Mouse (Mus musculus) kidney, embryonic 15.5 days (tissue): ENCODE results near the gene Macrod1. TPM values are rescaled to one million over a fixed set of nuclear protein-coding genes. Genes with fewer than 3 reads are reported as not detected.

ENCODE experiments used
- ATAC-seq: fragments of 200-750 bp; cut with Nextera tagmentation; replicated peaks from 2 replicates; pipeline ENCODE4 v1.8.0; 2017; ENCODE audit warnings: moderate TSS enrichment; ENCODE audit not compliant: low FRiP score
- H3K27ac ChIP-seq: fragments of 300-500 bp; sonication (generic); 2 replicates; pipeline ENCODE4 v1.5.1; 2015; ENCODE audit warnings: mild to moderate bottlenecking, inconsistent platforms
- H3K27me3 ChIP-seq: fragments of 300-500 bp; sonication (generic); 2 replicates; pipeline ENCODE4 v1.6.1; 2015; ENCODE audit warnings: inconsistent platforms
- H3K36me3 ChIP-seq: fragments of 300-500 bp; sonication (generic); 2 replicates; pipeline ENCODE4 v1.6.1; 2015; ENCODE audit warnings: inconsistent platforms
- H3K4me1 ChIP-seq: fragments of 300-500 bp; sonication (generic); 2 replicates; pipeline ENCODE4 v1.6.1; 2015; ENCODE audit warnings: inconsistent platforms
- H3K4me2 ChIP-seq: fragments of 300-500 bp; sonication (generic); 2 replicates; pipeline ENCODE4 v1.6.1; 2015; ENCODE audit warnings: moderate library complexity, mild to moderate bottlenecking, inconsistent platforms
- H3K4me3 ChIP-seq: fragments of 300-500 bp; sonication (generic); replicated peaks from 2 replicates; pipeline ENCODE4 v1.5.1; 2015; ENCODE audit warnings: mild to moderate bottlenecking, inconsistent platforms
- H3K9ac ChIP-seq: fragments of 300-500 bp; sonication (generic); 2 replicates; pipeline ENCODE4 v1.6.1; 2015; ENCODE audit warnings: mild to moderate bottlenecking, inconsistent platforms
- H3K9me3 ChIP-seq: fragments of 300-500 bp; sonication (generic); replicated peaks from 2 replicates; pipeline ENCODE4 v1.6.1; 2016; ENCODE audit warnings: inconsistent platforms
- WGBS: fragments of 180-500 bp; shearing (Covaris S2); methylation state at CpG from one replicate; pipeline ENCODE4 v1.1.7; 2015; ENCODE audit warnings: mixed read lengths; 5-methylcytosine and 5-hydroxymethylcytosine counted together
- polyA plus RNA-seq: library from polyadenylated mRNA; unstranded; fragments of >200 nt; fragmentation: Nextera tagmentation; extraction: Ambion mirVana; gene quantifications from 2 replicates; pipeline ENCODE4 v1.2.1, GENCODE M21; 2015

The Macrod1 gene
- polyA plus RNA-seq, 1 experiment from 2014 or later, result 13.9 TPM

DNA sequence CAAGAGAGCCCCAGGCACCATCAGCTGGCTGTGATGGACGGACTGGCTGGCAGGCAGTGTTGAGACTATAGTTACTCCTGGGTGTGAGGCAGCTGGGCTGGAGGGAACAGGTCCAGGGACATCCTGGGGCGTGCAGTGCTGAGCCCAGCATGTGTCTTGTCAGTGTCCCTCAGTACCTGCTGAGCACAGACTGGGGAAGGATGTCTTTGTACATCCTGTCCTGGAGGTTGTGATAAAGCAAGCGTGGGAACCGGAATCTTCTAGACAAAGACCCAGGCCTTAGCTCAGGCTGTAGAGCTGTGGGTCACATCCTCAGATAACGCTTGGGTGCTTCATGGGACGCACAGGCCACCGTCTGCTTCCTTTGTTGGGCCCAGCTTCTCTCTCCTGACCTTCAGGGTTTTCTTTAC, 33.2 kb downstream of the Macrod1 start:
- ATAC-seq, result no peak
- H3K27me3 ChIP-seq, result peaks cover 72% of the 10 kb centered on the region
- H3K36me3 ChIP-seq, result no peaks in the 10 kb centered on the region
- H3K9ac ChIP-seq, result no peak overlapping the region
- no peaks in the 10 kb centered on the region for H3K9me3 ChIP-seq
- peaks cover 61% of the 10 kb centered on the region for H3K4me1 ChIP-seq
- no peak overlapping the region for H3K4me2 ChIP-seq
- 0 out of 2 replicates have a peak overlapping the region, but pooled peaks have one; percentile 27 for H3K27ac ChIP-seq
- H3K4me3 ChIP-seq, result no peak overlapping the region
- 71% methylated on average over 7 of the region's 7 CpGs for WGBS

DNA sequence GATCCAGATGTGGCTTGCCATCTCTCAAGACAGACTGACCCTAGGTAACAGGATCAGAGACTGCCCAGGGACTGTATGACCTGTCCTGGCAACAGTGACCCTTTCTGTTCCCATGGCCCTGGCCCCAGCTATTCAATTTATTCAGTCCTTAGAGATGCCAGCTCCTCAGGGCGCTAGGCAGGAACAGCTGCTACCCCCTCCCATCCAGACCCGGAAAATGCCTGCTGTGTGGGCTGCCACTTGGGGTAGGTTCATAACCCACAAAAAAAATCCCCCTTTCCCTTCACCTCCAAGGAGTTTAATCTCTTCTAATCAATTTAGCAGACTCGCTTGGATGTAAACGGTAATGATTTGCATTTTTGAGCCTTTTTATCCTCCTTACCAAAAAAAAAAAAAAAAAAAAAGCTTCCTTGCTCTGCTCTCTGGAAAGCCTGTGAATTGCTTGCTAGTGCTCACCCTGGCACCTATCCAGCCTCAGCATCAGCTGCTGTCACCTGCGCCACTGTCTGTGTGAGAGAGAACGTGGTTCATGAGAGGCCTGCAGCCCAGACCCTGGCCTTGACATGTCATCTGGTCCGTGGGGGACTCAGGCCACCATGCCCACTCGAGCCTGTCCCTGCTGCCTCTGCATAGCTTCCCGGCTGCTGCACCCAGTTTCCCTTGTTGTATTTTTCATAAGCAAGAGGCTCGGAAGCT, 33.9 kb downstream of the Macrod1 start:
- no peak overlapping the region for H3K9ac ChIP-seq
- H3K9me3 ChIP-seq, result no peaks in the 10 kb centered on the region
- H3K4me1 ChIP-seq, result peaks cover 54% of the 10 kb centered on the region
- H3K4me3 ChIP-seq, result no peak overlapping the region
- peak overlapping the region; percentile 30; the same call in 1 of the 2 replicates for H3K27ac ChIP-seq
- H3K4me2 ChIP-seq, result no peak overlapping the region
- no peak for ATAC-seq
- peaks cover 72% of the 10 kb centered on the region for H3K27me3 ChIP-seq
- 37% methylated on average over 10 of the region's 10 CpGs for WGBS
- H3K36me3 ChIP-seq, result no peaks in the 10 kb centered on the region

- Histone ChIP-seq H3K36me3 (no peaks in the 10 kb centered on the region), H3K27ac (peak overlapping the region; percentile 30; the same call in 1 of the 2 replicates), H3K9me3 (no peaks in the 10 kb centered on the region), H3K4me1 (peaks cover 62% of the 10 kb centered on the region), H3K9ac (no peak overlapping the region), H3K27me3 (peaks cover 72% of the 10 kb centered on the region), H3K4me3 (no peak overlapping the region), H3K4me2 (no peak overlapping the region)
- WGBS, result 73% methylated on average over 10 of the region's 10 CpGs
- ATAC-seq, result peak; percentile 41; the same call in 1 of the 2 replicates
Measured at GRCm38 (mm10) chr19:7091448-7092050, 34.9 kb downstream of the Macrod1 start.

- Histone ChIP-seq H3K27me3 (peaks cover 73% of the 10 kb centered on the region), H3K4me1 (peaks cover 63% of the 10 kb centered on the region), H3K9ac (no peak overlapping the region), H3K27ac (no peak overlapping the region), H3K9me3 (no peaks in the 10 kb centered on the region), H3K4me2 (no peak overlapping the region), H3K36me3 (no peaks in the 10 kb centered on the region), H3K4me3 (no peak overlapping the region)
- WGBS, result 64% methylated on average over 5 of the region's 5 CpGs
- ATAC-seq, result no peak
Measured at GRCm38 (mm10) chr19:7092756-7093155, 36.1 kb downstream of the Macrod1 start.

DNA sequence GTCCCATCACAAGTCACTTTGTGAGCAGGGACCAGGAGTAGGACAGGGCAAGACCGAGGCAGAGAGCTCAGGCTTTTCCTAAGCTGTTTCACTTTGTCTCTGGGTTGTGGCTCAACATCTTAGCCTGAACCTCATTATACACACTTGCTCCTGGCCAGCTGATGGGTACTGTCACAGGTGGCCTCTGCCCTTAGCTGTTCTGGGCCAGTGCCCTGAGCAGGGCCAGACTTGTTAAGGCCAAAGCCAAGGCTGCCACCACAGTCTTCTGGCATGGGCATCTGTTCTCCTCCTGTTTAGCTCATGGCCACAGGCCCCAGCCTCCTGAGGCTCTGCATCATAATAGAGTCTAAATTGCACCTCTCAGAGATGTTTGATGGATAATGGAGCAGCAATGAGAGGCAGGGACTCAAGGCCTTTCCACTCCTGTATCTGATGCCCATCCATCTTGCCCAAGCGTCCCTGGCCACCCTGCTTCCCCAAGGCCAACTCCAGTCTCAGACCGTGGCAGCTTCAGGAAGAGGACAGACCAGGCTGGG, 43.1 kb downstream of the Macrod1 start:
- no peak overlapping the region for H3K9ac ChIP-seq
- no peaks in the 10 kb centered on the region for H3K36me3 ChIP-seq
- H3K27ac ChIP-seq, result no peak overlapping the region
- H3K4me2 ChIP-seq, result no peak overlapping the region
- H3K9me3 ChIP-seq, result no peaks in the 10 kb centered on the region
- no peak for ATAC-seq
- WGBS, result 57% methylated on average over 3 of the region's 3 CpGs
- no peak overlapping the region for H3K4me3 ChIP-seq
- H3K27me3 ChIP-seq, result peaks cover 77% of the 10 kb centered on the region
- H3K4me1 ChIP-seq, result peaks cover 37% of the 10 kb centered on the region

- H3K36me3 ChIP-seq, result no peaks in the 10 kb centered on the region
- no peak for ATAC-seq
- no peak overlapping the region for H3K4me3 ChIP-seq
- WGBS, result 86% methylated on average over 10 of the region's 10 CpGs
- H3K9ac ChIP-seq, result no peak overlapping the region
- no peak overlapping the region for H3K4me2 ChIP-seq
- H3K27ac ChIP-seq, result no peak overlapping the region
- peaks cover 64% of the 10 kb centered on the region for H3K27me3 ChIP-seq
- H3K4me1 ChIP-seq, result peaks cover 48% of the 10 kb centered on the region
- no peaks in the 10 kb centered on the region for H3K9me3 ChIP-seq
Measured at GRCm38 (mm10) chr19:7102039-7102438, 45.4 kb downstream of the Macrod1 start.

GRCm38 (mm10) chr19:7103349-7103992, 46.9 kb downstream of the Macrod1 start:
- 64% methylated on average over 4 of the region's 4 CpGs for WGBS
- H3K9ac ChIP-seq, result 0 out of 2 replicates have a peak overlapping the region, but pooled peaks have one; percentile 19

DNA sequence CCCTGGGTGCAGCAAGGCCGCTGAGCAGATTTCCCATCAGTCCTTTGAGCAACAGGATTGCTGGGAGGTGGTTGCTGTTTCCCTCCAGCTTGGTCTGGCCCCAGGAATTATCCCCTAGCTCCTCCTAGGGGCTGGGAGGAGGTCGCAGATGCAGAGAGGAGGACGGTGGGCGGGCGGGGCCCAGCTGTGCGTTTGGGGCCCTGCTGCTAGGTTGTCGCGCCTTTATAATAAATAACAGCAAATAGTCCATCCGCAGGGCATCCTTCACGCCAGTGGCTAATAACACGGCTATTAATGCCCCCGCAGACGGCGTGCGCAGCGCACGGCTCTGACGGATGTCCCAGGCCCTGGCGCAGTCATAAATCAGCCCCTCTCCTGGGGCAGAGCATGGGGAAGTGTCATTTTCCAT, 47.4 kb downstream of the Macrod1 start:
- peaks cover 62% of the 10 kb centered on the region for H3K27me3 ChIP-seq
- peaks cover 59% of the 10 kb centered on the region for H3K4me1 ChIP-seq
- H3K27ac ChIP-seq, result peak overlapping the region; percentile 7; the same call in 1 of the 2 replicates
- H3K36me3 ChIP-seq, result no peaks in the 10 kb centered on the region
- H3K4me3 ChIP-seq, result peak overlapping the region; percentile 8; the same call in 1 of the 2 replicates
- 12% methylated on average over 19 of the region's 19 CpGs for WGBS
- peak overlapping the region; percentile 35; the same call in 1 of the 2 replicates for H3K9ac ChIP-seq
- H3K9me3 ChIP-seq, result no peaks in the 10 kb centered on the region
- H3K4me2 ChIP-seq, result peak overlapping the region; percentile 50
- peak; percentile 43 for ATAC-seq

More at GRCm38 (mm10) chr19:7103349-7103992, 46.9 kb downstream of the Macrod1 start:
- peak overlapping the region; percentile 50 for H3K4me2 ChIP-seq
- H3K9me3 ChIP-seq, result no peaks in the 10 kb centered on the region
- peaks cover 62% of the 10 kb centered on the region for H3K27me3 ChIP-seq
- H3K4me3 ChIP-seq, result peak overlapping the region; percentile 8; the same call in 1 of the 2 replicates
- peak overlapping the region; percentile 54; the same call in 1 of the 2 replicates for H3K27ac ChIP-seq
- peaks cover 57% of the 10 kb centered on the region for H3K4me1 ChIP-seq
- H3K36me3 ChIP-seq, result no peaks in the 10 kb centered on the region
- no peak for ATAC-seq

GRCm38 (mm10) chr19:7105544-7105943, 48.9 kb downstream of the Macrod1 start, which contains the start of gene Flrt1:
TSS of gene Flrt1 (minus strand) at chr19:7105729.
- no peak within 1 kb of the TSS for H3K4me3 ChIP-seq
- H3K9me3 ChIP-seq, result no peaks in the 10 kb centered on the region
- H3K36me3 ChIP-seq, result no peaks in the 10 kb centered on the region
- no peak within 1 kb of the TSS for H3K4me2 ChIP-seq
- WGBS, result 27% methylated on average over 9 of the region's 9 CpGs
- H3K4me1 ChIP-seq, result peaks cover 72% of the 10 kb centered on the region
- H3K9ac ChIP-seq, result no peak within 1 kb of the TSS
- H3K27ac ChIP-seq, result peak within 1 kb of the TSS; percentile 76
- H3K27me3 ChIP-seq, result peaks cover 65% of the 10 kb centered on the region
- peak; percentile 78 for ATAC-seq

DNA sequence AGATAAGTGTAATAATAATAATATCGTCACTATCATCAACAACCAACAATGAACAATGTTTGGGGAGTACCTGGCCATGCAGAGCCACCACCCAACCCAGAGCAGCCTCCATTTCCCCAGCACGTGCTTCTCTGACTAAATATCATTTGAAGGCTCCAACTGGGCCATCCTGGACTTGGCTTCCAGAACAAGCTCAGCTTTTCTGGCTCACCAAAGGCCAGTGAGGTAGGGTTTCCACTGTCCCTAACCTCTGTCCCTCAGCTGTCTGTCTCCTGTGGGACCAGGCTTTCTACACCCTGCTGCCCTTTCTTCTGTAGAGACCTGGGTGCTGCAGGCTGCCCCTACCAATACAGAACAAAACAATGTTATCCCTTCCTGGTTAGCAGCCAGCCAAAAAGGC, 50.0 kb downstream of the Macrod1 start:
- Histone ChIP-seq H3K27ac (no peak overlapping the region), H3K27me3 (peaks cover 59% of the 10 kb centered on the region), H3K9me3 (no peaks in the 10 kb centered on the region), H3K4me3 (no peak overlapping the region), H3K36me3 (no peaks in the 10 kb centered on the region), H3K4me1 (peaks cover 82% of the 10 kb centered on the region), H3K9ac (no peak overlapping the region), H3K4me2 (no peak overlapping the region)
- 88% methylated on average over 2 of the region's 2 CpGs for WGBS
- ATAC-seq, result no peak

DNA sequence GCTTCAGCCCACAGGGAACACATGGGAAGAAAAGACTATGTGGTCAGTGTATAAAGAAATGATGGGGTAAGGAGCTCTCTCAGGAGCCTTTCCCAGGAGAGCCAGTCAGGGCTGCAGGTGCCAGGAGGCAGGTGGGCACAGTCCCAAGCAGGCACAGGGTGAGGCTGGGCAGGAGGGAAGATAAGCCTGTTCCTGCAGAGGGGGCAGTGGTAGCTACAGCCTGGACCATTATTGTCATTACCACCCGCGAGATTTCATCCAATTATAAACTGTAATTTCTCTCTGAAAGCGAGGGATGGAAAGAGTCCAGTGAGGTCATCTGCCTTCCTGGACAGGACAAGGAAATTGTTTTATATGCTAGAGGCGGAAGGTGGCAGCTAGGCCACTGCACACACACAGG, 50.6 kb downstream of the Macrod1 start:
- H3K27ac ChIP-seq, result no peak overlapping the region
- H3K4me2 ChIP-seq, result no peak overlapping the region
- no peaks in the 10 kb centered on the region for H3K9me3 ChIP-seq
- no peak overlapping the region for H3K9ac ChIP-seq
- H3K36me3 ChIP-seq, result no peaks in the 10 kb centered on the region
- ATAC-seq, result no peak
- no peak overlapping the region for H3K4me3 ChIP-seq
- WGBS, result 64% methylated on average over 4 of the region's 4 CpGs
- H3K4me1 ChIP-seq, result peaks cover 86% of the 10 kb centered on the region
- H3K27me3 ChIP-seq, result peaks cover 58% of the 10 kb centered on the region
